Mouse (Mus musculus): ENCODE measurements around the gene Etl4.
"Not testable (repeated sequence)": the region's sequence is repeated elsewhere in the genome, so short reads cannot be mapped to it uniquely, and the experiment has no call there.

The Etl4 gene

GRCm38 (mm10) chr2:20654058-20654457 lies 744.5 kb downstream of the Etl4 start:
- no peak for DNase-seq (ENCODE audit: low spot score)

- DNase-seq (ENCODE audit: low spot score) = no peak
Measured at GRCm38 (mm10) chr2:20654598-20655340, 745.2 kb downstream of the Etl4 start.

DNA sequence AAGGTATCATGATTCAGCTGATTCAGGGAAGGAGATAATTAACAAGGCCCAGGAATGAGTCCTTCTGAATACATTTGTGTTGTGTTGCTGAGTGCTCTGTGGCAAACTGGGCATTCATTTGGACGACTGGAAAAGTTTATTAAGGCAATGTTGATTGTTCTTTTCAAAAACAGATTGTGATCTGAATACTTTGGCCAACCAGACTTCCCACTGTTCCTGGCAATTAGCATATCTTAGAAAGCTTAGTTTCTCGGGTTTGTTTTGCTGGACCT lies 745.7 kb downstream of the Etl4 start:
- no peak for DNase-seq (ENCODE audit: low spot score)

DNA sequence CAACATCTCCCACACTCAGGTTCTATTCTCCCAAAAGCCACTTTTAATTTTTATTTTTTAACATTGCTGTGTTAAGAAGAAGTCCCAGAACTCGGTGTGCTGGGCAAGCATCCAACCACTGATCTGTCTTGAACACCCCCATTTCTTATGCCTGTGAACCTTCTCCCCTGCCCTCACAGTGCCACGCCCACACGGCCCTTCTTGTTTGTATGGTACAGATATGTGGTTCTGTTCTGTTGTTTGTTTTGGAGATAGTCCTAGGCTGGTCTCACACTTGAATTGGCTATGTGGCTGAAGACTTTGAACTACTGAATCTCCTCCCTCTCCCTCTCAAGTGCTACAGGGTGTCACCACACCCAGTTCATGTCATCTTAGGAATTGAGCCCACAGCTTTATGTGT lies 748.3 kb downstream of the Etl4 start:
- no peak for DNase-seq (ENCODE audit: low spot score)

DNA sequence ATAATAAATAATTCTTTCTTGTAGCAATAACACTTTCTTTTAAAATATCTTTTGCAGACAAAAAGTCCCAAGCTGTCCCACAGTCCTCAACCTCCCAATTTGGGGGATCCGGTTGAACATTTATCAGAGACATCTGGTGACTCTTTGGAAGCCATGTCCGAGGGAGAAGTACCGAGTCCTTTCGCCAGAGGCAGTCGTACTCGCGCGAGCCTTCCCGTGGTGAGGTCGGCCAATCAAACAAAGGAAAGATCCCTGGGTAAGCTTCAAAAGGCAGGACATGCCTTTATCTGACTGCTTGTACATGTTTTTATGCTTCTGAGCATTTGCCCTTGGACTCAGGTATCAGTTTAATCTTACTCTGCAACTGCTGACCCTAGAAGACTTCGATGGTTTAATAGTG lies 752.3 kb downstream of the Etl4 start:
- DNase-seq (ENCODE audit: low spot score) = no peak

DNA sequence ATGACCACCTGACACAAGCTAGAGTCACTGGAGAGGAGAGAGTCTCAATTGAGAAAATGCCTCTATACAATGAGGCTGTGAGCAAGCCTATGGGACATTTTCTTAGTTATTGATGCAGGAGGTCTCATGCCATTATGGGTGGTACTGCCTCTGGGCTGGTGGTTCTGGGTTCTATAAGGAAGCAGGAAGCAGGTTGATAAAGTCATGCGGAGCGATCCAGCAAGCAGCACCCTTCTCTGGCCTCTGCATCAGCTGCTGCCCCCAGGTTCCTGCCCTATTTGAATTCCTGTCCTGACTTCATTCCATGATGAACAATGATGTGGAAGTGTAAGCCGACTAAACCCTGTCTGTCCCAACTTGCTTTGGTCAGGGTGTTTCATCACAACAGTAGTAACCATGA lies 753.1 kb downstream of the Etl4 start:
- no peak for DNase-seq (ENCODE audit: low spot score)

DNA sequence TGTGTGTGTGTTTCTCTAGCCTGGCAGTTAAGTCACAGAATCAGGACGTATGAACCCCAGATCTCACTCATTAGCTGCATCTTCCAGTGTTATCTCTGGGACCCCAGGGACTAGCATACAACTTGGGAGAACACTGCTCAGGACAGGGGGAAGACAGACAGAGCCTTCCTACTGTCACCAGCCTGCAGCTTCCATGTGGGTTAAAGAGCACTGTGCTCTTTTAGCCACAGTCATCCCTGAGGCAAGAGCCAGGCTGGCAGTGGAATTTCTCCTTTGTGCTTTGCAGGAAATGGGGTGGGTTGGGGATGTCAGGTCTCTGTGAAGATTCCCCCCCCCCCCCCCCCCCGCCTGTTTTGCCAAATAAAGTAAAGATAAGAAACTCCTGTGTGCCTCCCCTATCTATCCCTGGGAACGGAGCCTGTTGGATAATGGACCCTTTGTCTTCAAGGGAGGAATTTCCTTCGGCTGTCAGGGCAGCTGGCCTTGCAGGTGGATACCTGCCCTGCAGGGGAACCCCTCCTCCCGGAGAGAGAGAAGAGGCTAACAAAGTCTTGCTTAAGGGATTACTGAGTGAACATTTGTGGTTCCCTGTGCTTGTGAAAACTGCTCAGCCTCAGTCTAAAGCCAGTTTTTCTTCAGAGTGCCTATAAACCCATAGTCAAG lies 755.9 kb downstream of the Etl4 start:
- DNase-seq (ENCODE audit: low spot score) = no peak

DNA sequence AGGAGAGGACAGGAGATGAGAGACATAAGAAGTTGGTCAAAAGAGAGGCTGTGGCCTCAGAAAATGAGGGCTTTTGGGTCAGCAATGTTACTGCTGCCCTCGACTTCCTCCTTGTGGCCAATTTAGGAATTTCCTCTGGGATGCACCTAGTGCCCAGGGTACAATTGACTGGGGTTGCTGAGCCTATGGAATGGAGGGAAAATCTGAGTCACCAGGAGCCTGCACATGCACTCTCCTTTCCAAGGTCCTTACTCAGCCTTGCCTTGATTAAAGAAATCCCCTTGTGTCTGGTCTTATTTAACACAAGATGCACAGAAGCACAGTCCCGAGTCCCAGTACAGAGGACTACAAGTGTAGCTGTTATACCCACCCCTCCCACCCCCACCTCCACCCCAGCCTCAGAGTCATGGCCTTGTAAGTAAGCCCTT lies 756.5 kb downstream of the Etl4 start:
- no peak for DNase-seq (ENCODE audit: low spot score)

GRCm38 (mm10) chr2:20667876-20668275 lies 758.3 kb downstream of the Etl4 start:
- no peak for DNase-seq (ENCODE audit: low spot score)

- DNase-seq (ENCODE audit: low spot score) = not testable (repeated sequence)
Measured at GRCm38 (mm10) chr2:20668276-20669030, 758.9 kb downstream of the Etl4 start.

GRCm38 (mm10) chr2:20669367-20669766 lies 759.8 kb downstream of the Etl4 start:
- no peak for DNase-seq (ENCODE audit: low spot score)

- no peak for DNase-seq (ENCODE audit: low spot score)
Measured at GRCm38 (mm10) chr2:20671546-20672255, 762.1 kb downstream of the Etl4 start.

- no peak for DNase-seq (ENCODE audit: low spot score)
Measured at GRCm38 (mm10) chr2:20672281-20672680, 762.7 kb downstream of the Etl4 start.

DNA sequence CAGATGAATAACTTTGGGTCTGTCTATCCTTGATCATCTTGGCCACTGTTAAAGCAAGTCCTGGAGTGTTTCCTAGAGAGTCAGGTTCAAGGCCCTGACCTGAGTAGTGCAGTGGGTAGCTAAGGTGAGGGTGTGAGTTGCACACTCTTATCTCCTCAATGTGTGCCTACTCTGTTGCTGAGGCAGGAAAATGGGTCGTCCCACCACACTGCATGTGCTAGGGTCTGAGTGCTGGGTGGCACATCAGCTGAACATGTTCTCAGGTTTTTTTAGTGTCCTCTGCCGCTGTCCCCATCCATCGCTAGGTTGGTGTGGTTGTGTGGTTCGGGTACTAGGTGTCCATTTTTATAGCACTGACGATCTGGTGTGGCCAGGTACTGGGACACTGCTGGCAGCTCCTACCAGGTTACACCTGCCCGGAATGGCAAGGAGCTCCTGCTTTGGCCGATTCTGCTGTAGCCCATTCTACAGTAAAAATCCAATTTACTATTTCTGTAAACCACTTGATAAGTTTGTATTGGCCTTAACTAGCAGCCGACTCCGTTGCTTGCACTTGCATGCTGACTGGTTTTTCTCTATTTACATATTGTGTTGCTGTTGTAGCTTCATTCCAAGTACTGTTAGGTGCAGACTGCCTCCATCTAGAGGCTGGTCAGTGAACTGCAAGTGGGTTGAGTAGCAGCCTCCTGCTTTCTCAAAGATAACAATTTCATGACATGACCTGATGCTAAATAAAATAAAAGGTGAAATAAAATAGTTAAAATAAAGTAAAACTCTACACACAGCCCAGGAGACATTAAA lies 763.4 kb downstream of the Etl4 start:
- peak; percentile 19 for DNase-seq (ENCODE audit: low spot score)

GRCm38 (mm10) chr2:20676379-20676778 lies 766.8 kb downstream of the Etl4 start:
- no peak for DNase-seq (ENCODE audit: low spot score)

- DNase-seq (ENCODE audit: low spot score) = no peak
Measured at GRCm38 (mm10) chr2:20678793-20679192, 769.2 kb downstream of the Etl4 start.

DNA sequence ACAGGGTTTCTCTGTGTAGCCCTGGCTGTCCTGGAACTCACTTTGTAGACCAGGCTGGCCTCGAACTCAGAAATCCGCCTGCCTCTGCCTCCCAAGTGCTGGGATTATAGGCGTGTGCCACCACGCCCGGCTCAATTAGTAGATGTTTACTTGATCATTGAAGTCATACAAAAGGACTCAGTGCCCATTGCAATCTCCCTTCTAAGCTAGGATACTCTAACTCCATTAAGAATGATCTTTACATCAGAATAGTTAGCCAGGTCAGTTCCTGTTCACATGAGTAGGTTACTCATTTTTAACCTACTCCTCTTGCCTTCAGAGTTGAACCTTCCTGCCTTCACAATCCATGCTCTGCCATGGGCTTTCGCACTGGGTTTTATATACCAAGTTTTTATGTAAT lies 772.6 kb downstream of the Etl4 start:
- not testable (repeated sequence) for DNase-seq (ENCODE audit: low spot score)

GRCm38 (mm10) chr2:20689389-20689788 lies 779.8 kb downstream of the Etl4 start:
- no peak for DNase-seq (ENCODE audit: low spot score)

DNA sequence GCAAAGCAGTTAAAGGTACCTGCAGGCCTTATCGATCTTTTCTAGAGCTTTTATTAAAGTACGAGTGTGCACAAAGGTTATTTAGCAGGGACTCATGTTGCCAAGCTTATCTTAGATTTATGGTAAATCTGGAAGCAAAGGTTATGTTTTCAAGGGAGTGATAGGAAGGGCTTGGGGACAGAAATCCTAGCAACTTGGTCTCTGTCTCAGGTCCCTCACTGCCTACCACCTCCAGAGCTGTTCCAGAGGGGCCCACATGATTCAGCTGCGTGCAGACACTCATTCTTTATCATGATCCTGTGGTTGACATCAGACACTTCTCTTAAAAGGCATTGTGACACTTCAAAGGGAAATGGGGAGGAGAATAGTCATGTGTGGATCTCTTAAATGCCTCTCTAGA lies 783.3 kb downstream of the Etl4 start:
- no peak for DNase-seq (ENCODE audit: low spot score)

- no peak for DNase-seq (ENCODE audit: low spot score)
Measured at GRCm38 (mm10) chr2:20693772-20694171, 784.2 kb downstream of the Etl4 start.

GRCm38 (mm10) chr2:20697719-20698118 lies 788.1 kb downstream of the Etl4 start:
- DNase-seq (ENCODE audit: low spot score) = no peak

GRCm38 (mm10) chr2:20705110-20705509 lies 795.5 kb downstream of the Etl4 start:
- no peak for DNase-seq (ENCODE audit: low spot score)

Measured in urinary bladder, postnatal 10 days (tissue).